Mouse (Mus musculus) heart, adult 2 months (tissue): Measurements from ENCODE around the gene Rrbp1. TPM values are rescaled to one million over a fixed set of nuclear protein-coding genes. Genes with fewer than 3 reads are reported as not detected.
A peak's percentile ranks its signal among the peaks of the same experiment; 100 is the strongest.

Source experiments
- DNase-seq, 2 experiments: peaks; one replicate each; pipeline ENCODE4 v3.0.0; 2021
- H3K27ac ChIP-seq: fragments of 200-600 bp; 2 replicates; pipeline ENCODE4 v1.8.1; 2022
- H3K27me3 ChIP-seq: fragments of 200-500 bp; 2 replicates; pipeline ENCODE4 v1.6.1; 2012; ENCODE audit warnings: mild to moderate bottlenecking, low read length, inconsistent platforms, mixed read lengths; ENCODE audit not compliant: control insufficient read depth, insufficient read depth
- H3K36me3 ChIP-seq: fragments of 200-500 bp; 2 replicates; pipeline ENCODE4 v1.6.1; 2012; ENCODE audit warnings: low read length, inconsistent platforms; ENCODE audit not compliant: control insufficient read depth, insufficient read depth
- H3K4me1 ChIP-seq: fragments of 200-500 bp; 2 replicates; pipeline ENCODE4 v1.6.1; 2011; ENCODE audit warnings: low read length; ENCODE audit not compliant: control insufficient read depth, insufficient read depth
- H3K4me3 ChIP-seq: fragments of 200-600 bp; 2 replicates; pipeline ENCODE4 v1.8.1; 2022
- H3K79me2 ChIP-seq: fragments of 200-500 bp; replicated peaks from 2 replicates; pipeline ENCODE4 v1.6.1; 2012; ENCODE audit warnings: mild to moderate bottlenecking, inconsistent platforms, low read length, moderate library complexity, mixed read lengths; ENCODE audit not compliant: control insufficient read depth, insufficient read depth
- H3K9ac ChIP-seq: fragments of 200-500 bp; 2 replicates; pipeline ENCODE4 v1.6.1; 2012; ENCODE audit warnings: low read depth, mild to moderate bottlenecking, control low read depth, inconsistent platforms, low read length, mixed read lengths
- CTCF ChIP-seq: fragments of 200-600 bp; IDR thresholded peaks from 2 replicates; pipeline ENCODE4 v1.8.1; 2022; ENCODE audit warnings: antibody characterized with exemption, mild to moderate bottlenecking, moderate library complexity
- EP300 ChIP-seq: fragments of 200-500 bp; IDR thresholded peaks from 2 replicates; pipeline ENCODE4 v1.6.1; 2011; ENCODE audit warnings: low read depth, low read length, control low read depth; ENCODE audit not compliant: insufficient read depth
- POLR2A ChIP-seq: fragments of 200-500 bp; IDR thresholded peaks from 2 replicates; pipeline ENCODE4 v1.6.1; 2011; ENCODE audit warnings: mild to moderate bottlenecking, low read depth, low read length, control low read depth; ENCODE audit not compliant: insufficient read depth
- WGBS: fragments of 180-500 bp; shearing (Covaris S2); methylation state at CpG from one replicate; pipeline ENCODE4 v1.1.7; 2018; 5-methylcytosine and 5-hydroxymethylcytosine counted together
- intact Hi-C: fragments of 180-260 bp; cut with DNase I; formaldehyde crosslinking; loops from one replicate; pipeline ENCODE4 v1.15.1; 2025
- polyA plus RNA-seq: library from polyadenylated mRNA; depleted of rRNA; stranded (reverse); fragments of >200 nt; gene quantifications from 2 replicates; pipeline ENCODE4 v1.2.3, GENCODE M21; 2012
- total RNA-seq, 2 experiments: library from RNA; stranded (reverse); gene quantifications; 2 replicates each; pipeline ENCODE4 v1.2.3; 2021

The Rrbp1 gene
- total and polyA plus RNA-seq, 3 experiments: 47.2 to 117 (median 106) TPM

DNA sequence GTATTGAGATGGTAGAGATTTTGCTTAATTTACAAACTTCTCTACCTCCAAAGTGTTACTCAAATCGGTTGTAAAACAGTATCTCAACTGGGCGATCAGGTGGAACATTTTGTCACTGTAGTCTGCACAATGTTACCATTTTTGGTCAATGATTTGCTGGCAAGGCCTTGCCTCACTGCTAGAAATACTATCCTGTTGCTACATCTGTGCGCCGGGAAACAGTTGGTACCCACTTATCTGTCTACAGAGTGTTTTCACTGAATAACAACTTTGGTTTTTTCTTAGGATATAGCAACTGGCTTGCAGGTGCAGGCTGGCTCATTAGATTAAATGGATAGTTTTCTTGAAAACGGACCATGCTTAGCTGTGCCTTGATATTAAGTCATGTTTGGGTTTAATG, 94.8 kb downstream of the Rrbp1 start:
- intact Hi-C loops: loop anchor here (5.0 kb wide), 2 partner anchors 91 to 301 kb away; no protein-coding TSS in a partner anchor
- Histone ChIP-seq H3K4me3 (peak overlapping the region; percentile 79), H3K9ac (peak overlapping the region; percentile 76), H3K4me1 (peaks cover 14% of the 10 kb centered on the region), H3K79me2 (peaks cover 5% of the 10 kb centered on the region), H3K36me3 (peaks cover 11% of the 10 kb centered on the region), H3K27me3 (no peaks in the 10 kb centered on the region), H3K27ac (peak overlapping the region; percentile 93)
- DNase-seq: no peak
- 1% methylated on average over 5 of the region's 5 CpGs for WGBS
- TF ChIP-seq EP300 (no peak), CTCF (no peak), POLR2A (no peak)

- Histone ChIP-seq H3K9ac (peak overlapping the region; percentile 92), H3K36me3 (peaks cover 11% of the 10 kb centered on the region), H3K4me3 (peak overlapping the region; percentile 79), H3K27me3 (no peaks in the 10 kb centered on the region), H3K79me2 (peaks cover 5% of the 10 kb centered on the region), H3K4me1 (peaks cover 14% of the 10 kb centered on the region), H3K27ac (peak overlapping the region; percentile 93)
- intact Hi-C loops: loop anchor here (1.0 to 5.0 kb wide), 3 partner anchors 92 to 453 kb away; partner anchors contain the start of genes Kat14 and Pet117
- 0% methylated on average over 32 of the region's 32 CpGs for WGBS
- no peak for DNase-seq
- TF ChIP-seq POLR2A: no peak
- no peak for TF ChIP-seq CTCF
- no peak for TF ChIP-seq EP300
Observed at GRCm38 (mm10) chr2:143915600-143916135, 95.4 kb downstream of the Rrbp1 start.

DNA sequence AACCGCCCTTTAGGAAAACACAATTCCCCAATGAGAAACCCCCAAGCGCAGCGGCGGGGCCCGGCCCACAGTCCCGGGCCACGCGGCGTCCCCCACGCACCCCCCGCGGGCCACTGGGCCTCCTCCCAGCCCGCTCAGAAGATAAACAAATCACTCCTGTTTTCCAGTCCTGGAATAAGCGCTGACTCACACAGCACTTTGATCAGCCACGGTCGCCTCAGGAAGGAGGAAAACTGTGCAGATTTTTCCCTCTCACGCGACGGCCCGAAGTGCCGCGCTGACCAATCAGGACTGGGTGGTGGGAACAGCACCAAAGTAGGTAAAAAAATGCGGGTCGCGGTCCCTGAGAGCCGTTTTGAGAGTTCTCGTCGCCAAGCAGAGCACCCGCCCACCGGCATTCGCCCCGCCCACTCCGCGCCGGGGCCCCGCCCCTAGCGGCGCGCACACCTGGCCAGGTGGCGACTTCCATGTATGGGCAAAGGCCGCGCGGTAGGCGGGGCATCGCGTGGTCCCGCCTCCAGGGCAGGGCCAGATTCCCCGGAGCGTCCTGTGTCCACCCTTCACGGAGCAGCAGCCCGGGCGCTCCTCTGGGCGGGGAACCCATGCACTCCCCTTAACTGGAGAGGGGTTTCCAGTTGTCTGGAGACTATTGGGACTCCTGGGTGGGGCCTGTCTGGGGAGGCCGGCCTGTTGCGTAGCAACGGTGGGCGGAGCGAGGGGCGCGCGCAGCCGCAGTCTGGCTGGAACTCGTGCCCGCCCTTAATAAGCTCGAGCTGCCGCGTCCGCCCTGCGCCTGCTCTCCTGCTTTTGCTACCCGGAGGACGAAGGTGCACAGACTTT, 96.1 kb downstream of the Rrbp1 start, which contains the start of gene Dstn:
TSS of gene Dstn (plus strand) at position 561 of the 840 bp plus-strand sequence.
- no peak for TF ChIP-seq CTCF
- TF ChIP-seq POLR2A: peak; percentile 98
- TF ChIP-seq EP300: peak; percentile 55; the same call in 1 of the 2 replicates
- under 1% methylated on average over 71 of the region's 71 CpGs for WGBS
- intact Hi-C loops: loop anchor here (1.0 to 5.0 kb wide), 4 partner anchors 38 to 453 kb away; partner anchors contain the start of genes Kat14 and Pet117

DNA sequence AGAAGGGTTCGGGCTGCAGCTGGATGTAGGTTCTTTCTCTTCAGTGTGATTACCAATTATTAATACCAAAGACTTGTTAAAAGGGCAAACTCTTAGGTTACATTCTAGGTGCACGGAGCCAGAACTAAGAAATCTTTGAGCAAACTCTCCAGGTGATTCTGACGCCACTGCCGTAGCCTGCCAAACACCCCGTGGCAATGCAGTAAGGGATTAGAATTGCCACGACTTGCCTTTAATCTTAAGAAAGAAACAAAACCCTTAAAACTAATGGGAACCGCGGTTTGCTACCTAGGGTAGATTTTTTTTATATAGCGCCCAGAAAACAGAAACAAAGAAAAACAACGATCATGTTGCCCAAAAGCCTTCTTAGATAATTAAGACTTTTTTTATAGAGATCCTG, 96.8 kb downstream of the Rrbp1 start:
- H3K79me2 ChIP-seq: peaks cover 3% of the 10 kb centered on the region
- H3K27ac ChIP-seq: peak overlapping the region; percentile 93
- no peaks in the 10 kb centered on the region for H3K27me3 ChIP-seq
- peak overlapping the region; percentile 79 for H3K4me3 ChIP-seq
- DNase-seq: no peak
- H3K36me3 ChIP-seq: peaks cover 9% of the 10 kb centered on the region
- peaks cover 11% of the 10 kb centered on the region for H3K4me1 ChIP-seq
- WGBS: 12% methylated on average over 10 of the region's 10 CpGs
- no peak for TF ChIP-seq POLR2A
- no peak for TF ChIP-seq EP300
- H3K9ac ChIP-seq: peak overlapping the region; percentile 53; the same call in 1 of the 2 replicates
- intact Hi-C loops: loop anchor here (5.0 kb wide), 1 partner anchor 37 kb away; no protein-coding TSS in a partner anchor

More for the DNA sequence above, 96.1 kb downstream of the Rrbp1 start, which contains the start of gene Dstn:
- H3K27me3 ChIP-seq: no peaks in the 10 kb centered on the region
- peak; percentile 98 to 99 for DNase-seq
- H3K9ac ChIP-seq: peak within 1 kb of the TSS; percentile 92
- peak within 1 kb of the TSS; percentile 79 for H3K4me3 ChIP-seq
- H3K27ac ChIP-seq: peak within 1 kb of the TSS; percentile 93
- peaks cover 11% of the 10 kb centered on the region for H3K36me3 ChIP-seq
- H3K4me1 ChIP-seq: peaks cover 14% of the 10 kb centered on the region
- peaks cover 5% of the 10 kb centered on the region for H3K79me2 ChIP-seq

DNA sequence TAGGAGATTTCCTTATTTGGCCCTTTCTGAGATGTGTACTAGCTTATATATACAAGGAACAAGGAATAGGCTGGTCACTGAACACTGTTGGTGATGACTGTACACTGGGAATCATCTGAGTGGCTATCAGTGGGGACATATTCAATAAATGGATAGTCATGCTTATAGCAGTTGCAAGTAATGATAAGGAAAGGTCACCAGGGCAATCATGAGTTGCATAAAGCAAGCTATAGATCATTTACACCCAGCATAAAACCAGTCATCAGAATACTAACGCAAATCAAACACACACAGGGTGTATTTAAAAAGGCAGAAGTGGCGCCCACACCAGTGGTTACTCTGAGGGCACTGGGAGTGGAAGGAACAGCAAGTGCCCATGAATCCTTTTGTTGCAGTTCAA, 98.9 kb downstream of the Rrbp1 start:
- Histone ChIP-seq H3K79me2 (peaks cover under 1% of the 10 kb centered on the region), H3K4me3 (no peak overlapping the region), H3K9ac (no peak overlapping the region), H3K36me3 (peaks cover 4% of the 10 kb centered on the region), H3K4me1 (peaks cover 4% of the 10 kb centered on the region), H3K27ac (no peak overlapping the region), H3K27me3 (no peaks in the 10 kb centered on the region)
- DNase-seq: no peak
- intact Hi-C loops: loop anchor here (5.0 kb wide), 1 partner anchor 35 kb away; no protein-coding TSS in a partner anchor
- 93% methylated on average over 2 of the region's 2 CpGs for WGBS
- TF ChIP-seq POLR2A: no peak
- no peak for TF ChIP-seq EP300
- TF ChIP-seq CTCF: no peak

GRCm38 (mm10) chr2:143909230-143909629, 101.8 kb downstream of the Rrbp1 start:
- peaks cover under 1% of the 10 kb centered on the region; the same call in 1 of the 2 replicates for H3K4me1 ChIP-seq
- no peaks in the 10 kb centered on the region for H3K27me3 ChIP-seq
- no peak for TF ChIP-seq POLR2A
- no peak for TF ChIP-seq CTCF
- TF ChIP-seq EP300: no peak
- intact Hi-C loops: no loop called here
- no peak overlapping the region for H3K9ac ChIP-seq
- DNase-seq: no peak
- no peaks in the 10 kb centered on the region for H3K79me2 ChIP-seq
- H3K4me3 ChIP-seq: no peak overlapping the region
- no peak overlapping the region for H3K27ac ChIP-seq
- WGBS: 76% methylated on average over 2 of the region's 2 CpGs
- H3K36me3 ChIP-seq: no peaks in the 10 kb centered on the region
